Mouse (Mus musculus): ENCODE data around the gene Lars2. TPM values are rescaled to one million over a fixed set of nuclear protein-coding genes. Genes with fewer than 3 reads are reported as not detected.
A peak's percentile ranks its signal among the peaks of the same experiment; 100 is the strongest.
"Not testable (repeated sequence)": the region's sequence is repeated elsewhere in the genome, so short reads cannot be mapped to it uniquely, and the experiment has no call there.

Gene Lars2
- polyA plus RNA-seq (2012; rRNA removed): 283 and 319 TPM in 2 replicates

DNA sequence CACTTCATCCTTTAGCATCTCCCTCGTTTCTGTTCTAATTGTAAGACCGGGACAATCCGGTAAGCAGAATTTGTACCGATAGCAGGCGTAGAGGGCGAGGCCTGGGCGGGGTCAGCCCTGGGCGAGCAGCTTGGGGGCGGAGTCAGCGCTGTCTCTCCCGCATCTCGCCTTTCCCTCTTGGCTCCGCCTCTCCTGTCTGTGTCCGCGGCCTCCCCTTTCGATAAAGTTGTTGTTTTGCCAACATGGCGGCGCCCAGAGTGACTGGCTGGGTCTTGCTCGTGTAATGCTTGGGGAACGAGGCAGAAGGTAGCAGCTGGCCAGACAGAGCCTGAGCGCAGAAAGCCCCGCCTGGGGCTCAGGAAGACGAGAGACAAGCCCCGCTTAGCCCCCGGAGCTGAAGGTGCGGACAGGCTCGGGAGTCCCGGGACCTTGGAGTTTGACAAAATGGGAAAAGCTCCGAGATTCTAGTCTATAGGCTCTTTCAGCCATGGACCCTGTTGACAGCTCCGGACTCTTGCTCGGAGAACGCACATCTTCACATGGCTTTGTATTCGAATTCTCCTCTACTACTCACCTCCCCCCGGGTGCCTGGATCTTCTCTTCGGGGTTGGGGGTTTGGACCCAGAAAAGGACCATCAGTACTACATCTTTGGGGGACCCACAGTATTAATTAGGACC is at the start of gene Lars2:
TSS of gene Lars2 (plus strand) at position 220 of the 678 bp plus-strand sequence.
- WGBS: under 1% methylated on average over 35 of the region's 35 CpGs
- peak; percentile 87 for DNase-seq (ENCODE audit: low read depth, low spot score)

DNA sequence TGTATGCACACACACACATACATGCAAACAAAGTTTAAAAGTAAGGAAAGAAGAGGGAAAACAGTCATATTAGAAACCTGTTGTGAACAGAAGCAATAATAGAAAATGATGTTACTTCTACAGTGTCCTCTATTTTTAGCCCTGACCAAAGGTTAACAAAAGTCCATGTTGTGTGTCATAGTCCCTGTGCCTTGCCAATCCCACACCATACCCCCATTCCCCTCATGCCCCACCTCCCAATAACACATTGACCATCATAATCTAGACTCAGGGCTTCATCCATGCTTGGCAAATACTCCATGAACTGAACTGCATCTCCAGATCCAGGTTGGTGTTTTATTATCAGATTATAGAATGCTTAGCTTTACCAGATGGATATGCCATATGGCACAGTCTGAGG is 40.6 kb upstream of the Lars2 start:
- no peak for DNase-seq (ENCODE audit: low read depth, low spot score)

DNA sequence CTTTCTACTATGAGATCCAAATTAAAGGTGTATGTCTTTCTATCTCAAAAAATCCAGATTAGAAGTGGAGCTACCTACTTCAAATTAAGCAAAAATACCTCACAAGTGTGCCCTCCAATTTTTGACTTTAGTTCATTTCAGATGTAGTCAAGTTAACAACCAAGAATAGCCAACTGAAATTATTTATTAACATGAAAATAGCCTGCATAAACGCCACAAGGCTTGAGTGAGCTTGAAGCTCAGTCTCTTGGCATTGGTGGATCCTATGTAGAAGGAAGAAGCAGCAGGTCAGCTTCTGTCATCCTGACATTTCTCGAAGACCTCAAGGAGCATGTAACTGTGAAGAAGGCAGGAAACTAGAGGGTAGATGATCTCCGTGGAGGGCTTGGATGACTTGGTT is 38.4 kb upstream of the Lars2 start:
- WGBS: 81% methylated on average over 3 of the region's 3 CpGs
- no peak for DNase-seq (ENCODE audit: low read depth, low spot score)

DNA sequence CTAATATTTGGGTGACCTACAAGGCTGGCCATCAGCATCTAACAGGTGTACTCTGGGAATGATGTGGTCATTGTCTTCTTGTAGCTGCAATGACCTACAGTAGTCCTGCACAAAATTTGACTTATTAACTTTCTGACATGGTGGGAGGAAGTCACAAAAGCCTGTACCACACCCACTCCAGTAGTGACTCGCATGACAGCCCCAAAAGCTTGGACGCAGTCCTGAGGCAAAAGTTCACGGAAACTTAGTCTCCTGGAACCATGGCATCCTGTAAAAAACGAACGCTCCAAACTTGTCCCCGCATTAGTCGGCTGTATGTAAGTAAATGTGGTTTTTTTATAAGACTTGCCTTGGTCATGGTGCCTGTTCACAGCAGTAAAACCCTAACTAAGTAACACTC is 36.9 kb upstream of the Lars2 start:
- WGBS: 90% methylated on average over 7 of the region's 7 CpGs
- no peak for DNase-seq (ENCODE audit: low read depth, low spot score)

DNA sequence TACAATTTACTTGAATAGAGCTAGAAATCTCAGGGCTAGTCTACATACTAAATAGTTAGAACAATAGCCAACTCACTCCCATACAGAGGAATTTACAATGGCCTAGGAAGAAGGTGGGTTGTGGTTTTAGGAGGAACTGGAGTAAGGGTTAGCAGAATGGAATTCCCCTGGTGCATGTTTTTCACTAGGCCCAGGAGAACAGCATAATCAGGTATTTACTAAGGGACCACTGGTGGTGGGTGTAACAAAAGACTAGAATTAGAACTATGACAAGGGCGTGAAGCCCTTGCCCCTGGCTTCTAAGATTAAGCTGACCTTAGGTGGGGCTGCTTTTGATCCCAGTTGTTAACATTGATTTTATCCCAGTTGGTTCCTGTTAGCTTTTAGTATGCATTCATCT is 36.5 kb upstream of the Lars2 start:
- 60% methylated on average over 1 of the region's 1 CpGs for WGBS
- DNase-seq (ENCODE audit: low read depth, low spot score): not testable (repeated sequence)

DNA sequence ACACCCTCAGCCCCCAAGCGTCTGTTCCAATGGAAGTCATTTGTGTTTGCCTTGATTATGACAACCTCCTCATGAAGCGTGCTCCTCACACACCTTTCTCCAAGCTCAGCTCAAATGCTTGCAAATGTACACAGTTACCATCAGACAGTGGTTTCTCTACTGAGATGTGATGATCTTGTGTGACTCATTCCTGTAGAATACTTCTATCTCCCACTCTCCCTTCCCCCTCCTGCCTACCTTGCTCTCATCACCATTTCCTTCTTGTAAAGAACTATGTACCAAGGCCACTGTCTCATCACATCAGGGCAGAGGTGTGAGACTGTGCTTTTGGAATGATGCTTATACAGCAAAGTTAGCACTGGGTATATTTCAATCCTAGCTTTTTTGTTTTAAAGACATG is 33.2 kb upstream of the Lars2 start:
- DNase-seq (ENCODE audit: low read depth, low spot score): no peak
- WGBS: 87% methylated on average over 2 of the region's 2 CpGs

DNA sequence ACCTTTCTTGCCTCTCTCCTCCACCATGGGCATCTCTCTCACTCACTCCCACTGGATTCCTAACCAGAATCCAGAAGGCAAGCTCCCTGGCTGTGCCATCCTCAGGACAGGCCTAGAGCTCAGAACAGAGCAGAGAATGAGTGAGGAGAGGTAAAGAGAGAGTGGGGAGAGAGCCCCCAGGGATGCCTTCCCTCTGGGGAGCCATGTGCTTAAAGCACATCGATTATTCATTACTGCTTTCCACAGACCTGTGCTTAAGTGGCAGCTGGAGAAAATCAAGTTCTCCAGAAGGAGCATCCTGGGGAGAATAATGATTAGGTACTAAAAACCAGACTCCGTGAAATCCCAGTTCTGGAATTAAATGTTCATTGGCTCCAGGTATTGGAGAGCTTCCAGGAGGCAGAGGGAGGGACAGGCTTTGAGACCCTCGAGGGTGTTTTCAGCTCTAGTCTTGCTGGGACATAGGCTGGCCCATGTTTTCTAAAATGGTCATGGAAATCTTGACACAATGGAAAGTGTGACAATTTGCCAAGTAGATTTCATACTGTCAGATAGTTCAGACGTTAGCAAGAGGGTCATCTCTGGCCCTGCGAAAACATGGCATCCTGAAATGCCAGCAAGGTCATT is 31.6 kb upstream of the Lars2 start:
- WGBS: 65% methylated on average over 5 of the region's 5 CpGs
- no peak for DNase-seq (ENCODE audit: low read depth, low spot score)

DNA sequence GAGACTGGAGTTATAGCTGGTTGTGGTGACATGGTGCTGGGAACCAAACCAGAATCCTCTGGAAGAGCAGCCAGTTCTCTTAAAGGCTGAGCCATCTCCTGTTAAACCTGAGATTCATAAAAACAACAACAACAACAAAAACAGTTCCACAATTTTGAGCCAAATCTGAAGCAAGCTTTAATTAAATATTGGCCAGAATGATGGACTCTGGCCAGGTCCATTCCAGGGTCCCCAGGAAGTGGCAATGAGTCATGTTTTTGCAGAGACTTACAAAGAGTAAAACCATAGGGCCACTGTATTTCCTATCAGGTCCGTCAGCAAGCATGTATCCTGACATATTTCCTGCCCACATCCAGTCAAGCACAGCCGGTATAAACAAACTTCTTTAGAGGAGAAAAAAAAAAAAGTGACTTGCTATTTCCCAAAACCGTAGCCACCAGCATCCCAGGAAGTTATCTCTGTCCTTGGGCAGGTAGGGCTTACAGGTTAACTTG is 27.0 kb upstream of the Lars2 start:
- DNase-seq (ENCODE audit: low read depth, low spot score): no peak
- 54% methylated on average over 3 of the region's 3 CpGs for WGBS

DNA sequence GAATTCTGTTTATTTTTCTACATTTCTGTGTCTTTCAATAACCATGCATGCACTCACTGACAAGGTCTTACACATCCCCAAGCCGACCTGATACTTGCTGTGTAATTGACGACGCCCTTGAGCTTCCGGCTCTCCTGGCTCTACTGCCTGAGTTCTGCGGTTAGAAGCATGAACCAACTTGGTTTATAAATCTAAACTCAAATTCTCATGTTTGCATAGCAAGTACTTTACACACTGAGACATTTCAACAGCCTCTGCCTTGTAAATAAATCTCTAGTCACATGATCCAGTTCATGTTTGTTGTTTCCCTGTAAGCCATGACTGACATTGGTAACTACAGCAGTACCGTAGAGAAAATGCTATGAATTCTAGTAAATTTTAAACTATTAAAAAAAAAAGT is 25.5 kb upstream of the Lars2 start:
- 23% methylated on average over 6 of the region's 6 CpGs for WGBS
- peak; percentile 1 for DNase-seq (ENCODE audit: low read depth, low spot score)

DNA sequence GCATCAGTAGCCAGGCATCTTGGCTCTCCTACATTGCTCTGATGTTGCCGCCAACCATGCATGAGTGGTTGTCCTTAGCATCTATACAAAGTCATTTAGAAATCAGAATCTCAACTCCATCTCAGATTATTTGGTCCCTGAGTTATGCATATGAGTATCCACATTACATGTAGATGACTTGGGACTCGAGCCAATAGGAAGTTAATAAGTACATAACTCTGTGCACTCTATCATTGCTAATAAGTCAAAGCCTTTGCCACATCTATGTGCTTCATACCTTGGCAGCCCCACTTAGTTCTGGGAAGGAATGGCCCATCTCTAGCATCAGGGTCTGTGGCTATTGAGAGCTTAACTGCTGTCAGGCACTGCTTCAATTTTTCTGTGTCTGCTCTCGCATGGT is 23.7 kb upstream of the Lars2 start:
- WGBS: 72% methylated on average over 3 of the region's 3 CpGs

DNA sequence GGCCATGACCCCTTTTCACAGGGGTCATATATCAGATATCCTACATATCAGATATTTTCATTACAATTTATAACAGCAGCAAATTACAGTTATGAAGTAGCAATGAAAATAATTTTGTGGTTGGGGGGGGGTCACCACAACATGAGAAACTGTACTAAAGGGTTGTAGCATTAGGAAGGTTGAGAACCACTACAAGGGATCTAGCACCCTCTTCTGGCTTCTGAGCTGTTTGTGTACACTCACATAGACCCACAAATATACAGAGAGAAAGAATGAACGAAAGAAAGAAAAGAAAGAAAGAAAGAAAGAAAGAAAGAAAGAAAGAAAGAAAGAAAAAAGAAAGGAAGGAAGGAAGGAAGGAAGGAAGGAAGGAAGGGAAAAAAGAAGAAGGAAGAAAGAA is 17.4 kb upstream of the Lars2 start:
- DNase-seq (ENCODE audit: low read depth, low spot score): not testable (repeated sequence)
- 88% methylated on average over 1 of the region's 1 CpGs for WGBS

More for the DNA sequence above, 23.7 kb upstream of the Lars2 start:
- no peak for DNase-seq (ENCODE audit: low read depth, low spot score)

DNA sequence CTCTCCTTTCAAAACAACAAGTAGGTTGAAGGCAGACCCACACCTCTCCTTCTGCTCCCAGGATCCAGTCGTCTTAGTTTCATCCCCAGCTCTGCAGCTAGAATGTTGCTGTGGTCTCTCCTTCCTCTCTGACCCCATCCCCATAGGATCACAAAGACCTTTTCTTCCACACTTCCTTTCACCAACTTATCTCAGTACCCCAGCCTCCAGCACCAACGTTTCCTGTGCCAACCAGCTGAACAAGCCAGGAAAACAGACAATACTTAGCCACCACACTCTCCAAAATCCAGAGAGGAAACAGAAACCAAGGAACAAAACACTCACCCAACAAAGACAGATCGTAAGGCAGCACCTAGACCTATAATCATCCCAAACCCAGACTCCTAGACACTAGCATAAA is 6.7 kb upstream of the Lars2 start:
- DNase-seq (ENCODE audit: low read depth, low spot score): no peak
- WGBS: 63% methylated on average over 3 of the region's 3 CpGs

DNA sequence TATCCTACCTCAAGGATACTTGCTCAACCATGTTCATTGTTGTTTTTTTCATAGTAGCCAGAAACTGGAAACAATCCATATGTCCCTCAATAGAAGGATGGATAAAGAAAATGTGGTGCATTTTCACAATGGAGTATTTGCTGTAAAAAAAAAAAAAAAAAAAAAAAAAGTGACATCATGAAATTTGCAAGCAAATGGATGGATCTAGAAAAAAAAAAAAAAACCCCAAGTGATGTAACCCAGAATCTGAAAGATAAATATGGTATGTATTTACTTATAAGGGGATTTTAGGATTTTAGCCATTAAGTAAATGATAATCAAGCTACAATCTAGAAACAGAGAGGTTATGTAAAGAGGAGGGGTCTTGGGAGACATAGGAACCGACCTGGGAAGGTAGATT is 1.4 kb upstream of the Lars2 start:
- 76% methylated on average over 1 of the region's 1 CpGs for WGBS
- no peak for DNase-seq (ENCODE audit: low read depth, low spot score)

DNA sequence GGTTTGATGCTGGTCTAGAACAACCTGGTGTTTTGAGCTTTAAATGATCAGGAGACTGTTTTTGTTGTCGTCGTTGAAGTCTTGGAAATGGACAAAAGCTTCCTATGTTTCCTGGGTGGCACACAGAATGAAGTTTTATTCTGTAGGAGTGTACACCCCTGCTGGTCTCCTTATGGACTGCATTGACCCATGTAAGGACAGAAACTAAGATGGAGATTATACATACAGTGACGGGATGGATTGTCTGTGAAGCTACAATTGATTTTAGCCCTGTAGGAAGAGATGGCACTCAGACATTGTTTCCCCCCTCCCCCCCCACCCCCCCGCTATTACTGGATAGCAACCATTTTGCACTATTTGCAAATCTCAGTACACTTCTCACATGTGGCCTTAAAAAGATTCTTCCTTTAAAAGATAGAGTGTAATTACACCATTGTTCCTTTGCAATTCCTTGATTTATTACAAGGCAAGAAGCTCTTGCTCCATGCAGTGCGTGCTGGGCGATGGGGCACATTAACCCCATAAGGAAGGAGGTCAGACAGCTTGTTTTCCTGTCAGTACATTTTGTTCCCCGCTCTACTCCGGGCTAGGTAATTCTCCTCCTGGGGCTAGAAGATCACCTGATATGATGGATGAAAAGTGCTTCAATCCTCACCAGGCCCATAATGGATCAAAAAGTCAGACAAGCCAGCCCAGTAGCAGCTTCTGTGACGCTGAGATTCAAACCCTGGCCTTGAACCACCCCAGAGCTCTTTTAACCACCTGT is 602 bp upstream of the Lars2 start:
- no peak for DNase-seq (ENCODE audit: low read depth, low spot score)
- 33% methylated on average over 9 of the region's 9 CpGs for WGBS

DNA sequence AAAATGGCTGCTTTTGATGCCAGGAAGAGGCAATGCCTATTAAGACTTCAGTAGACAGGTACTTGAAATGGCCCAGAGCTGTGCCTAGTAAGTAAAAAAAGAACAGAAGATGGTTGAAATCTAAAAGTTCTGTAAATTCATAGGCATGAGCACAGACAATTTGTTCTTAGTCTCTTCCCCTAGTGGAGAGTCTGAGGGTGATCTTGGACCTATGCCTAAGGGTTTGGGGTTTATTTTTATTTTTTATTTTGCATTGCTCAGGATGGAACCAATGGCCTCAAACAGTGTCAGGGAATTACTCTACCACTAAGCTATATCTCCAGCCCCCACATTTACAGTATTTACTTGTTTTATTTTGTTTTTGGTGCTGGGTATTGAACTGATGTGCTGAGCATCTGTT is 909 bp downstream of the Lars2 start:
- DNase-seq (ENCODE audit: low read depth, low spot score): no peak

DNA sequence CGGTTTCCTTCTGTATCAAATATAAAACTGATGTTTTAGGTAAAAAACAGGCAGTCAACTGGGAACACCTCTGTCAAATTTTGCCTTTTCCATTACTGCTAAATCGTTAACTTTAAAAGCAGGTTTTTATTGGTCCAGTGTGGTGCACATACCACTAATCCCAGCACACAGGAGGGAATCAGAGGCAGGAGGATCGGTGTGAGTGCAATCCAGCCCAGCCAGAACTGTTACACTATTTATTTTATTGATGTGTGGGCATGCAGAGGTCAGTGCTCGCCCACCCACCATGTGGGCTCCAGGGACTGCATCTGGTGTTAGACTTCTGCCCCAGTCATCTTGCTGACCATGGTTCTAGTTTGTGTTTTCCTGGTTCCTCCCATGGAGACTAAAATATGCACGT is 15.7 kb downstream of the Lars2 start:
- no peak for DNase-seq (ENCODE audit: low read depth, low spot score)
- WGBS: 63% methylated on average over 5 of the region's 5 CpGs

DNA sequence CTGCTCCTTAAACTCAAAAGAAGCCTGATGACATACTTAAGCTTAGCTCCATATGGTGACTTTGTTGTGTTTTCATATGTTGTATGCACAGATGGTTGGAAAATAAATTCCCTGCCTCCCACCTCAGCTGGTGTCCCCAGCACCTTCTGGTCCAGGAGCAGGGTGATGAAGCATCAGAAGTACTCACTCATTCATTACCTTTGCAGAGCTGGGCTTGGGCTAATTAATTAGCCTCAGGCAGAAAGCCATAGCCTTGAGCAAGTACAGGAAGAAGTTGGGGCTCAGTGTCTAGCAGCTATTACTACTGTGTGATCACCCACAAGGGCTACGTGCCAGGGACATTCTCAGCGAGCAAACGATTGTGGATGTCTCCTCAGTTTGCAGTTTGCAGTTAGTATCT is 18.0 kb downstream of the Lars2 start:
- 64% methylated on average over 3 of the region's 3 CpGs for WGBS
- no peak for DNase-seq (ENCODE audit: low read depth, low spot score)

DNA sequence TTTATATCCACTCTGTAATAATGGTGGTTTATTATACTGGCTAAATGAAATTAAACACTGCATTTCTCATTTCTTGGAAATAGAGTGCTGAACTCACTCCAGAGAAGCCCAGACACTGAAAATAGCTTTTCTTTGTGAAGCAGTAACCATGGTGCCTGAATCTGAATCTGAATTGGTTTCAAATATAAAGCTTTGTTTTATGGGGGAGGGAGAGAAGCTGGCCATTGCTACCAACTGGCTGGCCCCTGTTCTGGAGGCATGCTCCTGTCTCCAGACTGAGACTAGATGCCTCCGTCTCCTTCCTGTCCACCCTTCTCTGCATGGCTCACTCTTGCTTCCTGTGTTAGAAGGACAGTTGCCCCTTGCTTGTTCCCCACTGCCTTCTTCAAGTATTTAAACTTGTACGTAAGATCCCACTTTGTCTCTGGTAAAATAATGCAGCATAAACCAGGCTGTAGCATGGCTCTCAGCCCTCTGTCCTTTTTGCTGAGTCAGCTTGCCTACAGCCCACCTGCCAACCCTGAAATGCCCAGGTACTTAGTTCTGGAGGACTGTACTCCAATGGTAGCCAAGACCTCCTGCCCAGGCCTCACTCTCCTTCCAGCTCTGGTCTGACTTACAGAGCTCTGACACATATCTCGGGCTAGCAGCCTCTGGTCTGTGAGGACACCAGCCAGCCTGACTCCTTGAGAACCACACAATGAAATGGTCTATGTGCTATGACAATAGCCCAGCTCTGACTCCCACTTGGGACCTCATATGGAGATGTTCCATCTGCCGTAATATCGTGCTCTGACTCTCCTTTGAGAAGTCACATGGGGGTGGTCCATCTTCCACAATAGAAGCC is 18.8 kb downstream of the Lars2 start:
- no peak for DNase-seq (ENCODE audit: low read depth, low spot score)
- 84% methylated on average over 5 of the region's 5 CpGs for WGBS

DNA sequence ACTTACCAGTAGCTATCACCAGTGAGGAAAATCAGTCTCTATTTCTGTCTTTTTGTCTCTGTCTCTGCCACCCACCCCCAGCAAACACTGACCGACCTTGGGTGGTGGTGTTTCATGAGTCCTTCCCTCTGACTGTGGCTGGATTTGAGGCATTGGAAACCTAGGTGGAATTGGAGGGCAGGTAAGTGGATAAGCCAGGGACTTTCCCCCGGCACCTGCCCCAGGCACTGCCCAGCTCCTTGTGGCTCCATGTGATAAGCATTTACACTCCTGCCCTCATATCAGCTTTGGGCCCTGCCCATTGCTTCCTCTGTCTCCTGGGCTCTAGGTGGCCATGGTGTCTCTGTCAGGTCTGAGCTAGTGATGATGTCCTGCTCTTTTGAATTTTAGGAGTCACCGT is 19.6 kb downstream of the Lars2 start:
- DNase-seq (ENCODE audit: low read depth, low spot score): no peak
- 88% methylated on average over 3 of the region's 3 CpGs for whole genome bisulfite sequencing
